Mouse (Mus musculus): ENCODE data around the gene Nfasc.

The Nfasc gene

DNA sequence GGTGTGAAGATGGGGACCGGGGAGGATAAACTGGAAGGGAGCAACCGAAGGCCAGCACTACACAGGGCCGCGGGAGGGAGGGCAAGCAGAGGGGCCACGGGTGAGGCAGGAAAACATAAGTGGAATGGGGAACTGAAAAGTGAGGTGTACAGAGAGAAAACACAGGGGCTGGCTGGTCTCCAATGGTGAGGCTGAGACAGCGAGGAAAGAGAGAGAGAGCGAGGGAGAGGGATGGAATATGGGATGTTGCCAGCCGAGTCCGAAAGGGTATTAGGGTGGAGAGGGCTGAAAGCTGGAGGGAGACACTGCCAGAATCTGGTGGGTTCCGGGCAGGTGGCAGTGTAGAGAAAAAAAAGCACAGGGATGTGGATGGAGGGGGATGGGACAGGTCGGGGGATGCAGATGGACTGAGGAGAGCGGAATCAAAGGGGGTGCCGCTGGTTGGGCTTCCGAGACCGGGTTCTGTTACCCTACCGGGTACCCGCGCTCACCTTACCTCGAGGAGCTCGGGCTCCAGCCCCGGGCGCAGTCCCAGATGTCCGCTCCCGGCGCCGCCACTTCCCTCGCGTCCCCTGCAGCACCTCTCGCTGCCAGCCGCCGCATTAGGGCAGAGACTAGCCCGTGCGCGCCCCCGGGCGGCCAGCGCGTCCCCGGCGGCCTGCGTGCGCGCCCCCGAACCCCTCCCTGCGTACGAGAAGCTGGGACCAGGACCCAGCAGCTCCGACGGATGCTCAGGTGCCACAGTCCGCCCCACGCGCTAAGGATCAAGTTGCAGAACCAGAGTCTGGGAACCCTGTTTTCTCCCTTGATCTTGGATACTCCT lies at the start of gene Nfasc:
Gene Nfasc (minus strand): TSS at position 623 of the 823 bp plus-strand sequence.
- peak; percentile 85 for DNase-seq (ENCODE audit: low spot score)

DNA sequence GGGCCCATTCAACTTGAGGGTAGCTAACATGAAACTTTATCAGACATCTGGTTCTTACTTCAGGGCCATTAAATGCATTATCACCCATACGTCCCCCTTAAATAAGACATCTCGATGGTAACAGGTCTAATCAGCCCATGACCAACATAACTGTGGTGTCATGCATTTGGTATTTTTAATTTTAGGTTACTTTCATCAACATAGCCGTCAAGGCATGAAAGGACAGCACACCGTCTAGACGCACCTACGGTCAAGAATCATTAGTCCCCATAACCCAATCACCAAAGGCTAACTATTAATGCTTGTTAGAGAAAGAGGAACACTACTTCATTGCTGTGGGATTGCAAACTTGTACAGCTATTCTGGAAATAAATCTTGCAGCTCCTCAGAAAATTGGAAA lies 49.5 kb upstream of the Nfasc start:
- DNase-seq (ENCODE audit: low spot score), result no peak

DNA sequence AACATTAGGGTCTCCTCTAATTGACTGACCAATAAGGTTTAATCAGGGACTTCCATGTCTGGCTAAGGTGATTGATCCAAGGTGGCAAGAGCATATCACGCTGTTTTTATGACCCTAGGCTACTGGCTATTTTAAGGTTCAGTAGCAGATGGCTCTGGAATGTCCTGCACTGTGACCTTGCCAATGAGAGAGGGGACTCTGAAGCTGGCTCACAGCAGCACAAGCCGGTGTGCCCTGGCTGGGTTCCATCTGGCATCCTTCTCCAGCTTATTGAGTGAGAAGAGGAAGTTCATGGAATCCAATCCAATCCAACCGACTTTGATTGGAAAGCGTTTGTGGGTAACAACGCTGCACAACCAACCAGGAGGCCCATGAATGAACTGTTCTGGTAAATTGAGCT lies 45.3 kb upstream of the Nfasc start:
- DNase-seq (ENCODE audit: low spot score), result no peak

DNA sequence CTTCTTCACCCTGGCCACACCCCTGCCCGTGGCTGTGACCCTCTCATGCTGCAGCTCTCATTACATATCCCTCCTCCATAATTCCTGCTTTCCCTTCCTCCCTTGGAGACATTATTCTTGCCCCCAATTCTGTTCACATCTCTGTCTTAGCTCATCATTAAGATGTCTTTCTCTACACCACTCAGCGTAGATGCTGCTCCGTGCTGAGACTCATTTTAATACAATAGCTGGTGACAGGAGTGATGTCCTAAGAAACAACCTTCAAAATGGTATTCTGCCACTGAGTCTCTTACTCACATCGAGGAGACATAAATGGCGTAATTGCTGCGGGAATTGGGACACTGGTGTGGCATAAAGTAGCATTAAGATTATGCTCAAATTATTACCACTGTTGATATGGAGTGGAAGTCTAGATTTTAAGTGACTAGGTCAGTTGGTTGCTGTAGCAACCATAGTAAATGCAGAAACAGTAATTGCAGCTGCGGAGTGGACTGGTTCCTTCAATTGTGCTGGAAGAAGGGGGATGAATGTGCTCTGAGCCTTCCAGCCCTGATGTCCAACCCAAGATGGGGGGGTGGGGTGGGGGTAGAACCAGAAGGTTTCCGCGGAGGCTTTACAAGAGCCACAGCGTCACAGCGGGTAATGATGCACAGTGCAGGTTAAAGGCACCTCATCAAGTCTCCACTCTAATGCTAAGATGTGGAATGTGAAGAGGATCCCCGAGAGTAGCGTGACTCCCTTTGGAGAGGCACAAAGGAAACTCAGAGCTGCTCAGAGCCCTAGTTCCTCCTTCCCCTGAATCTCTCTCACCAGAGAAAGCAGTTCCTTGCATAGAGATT lies 40.2 kb upstream of the Nfasc start:
- no peak for DNase-seq (ENCODE audit: low spot score)

DNA sequence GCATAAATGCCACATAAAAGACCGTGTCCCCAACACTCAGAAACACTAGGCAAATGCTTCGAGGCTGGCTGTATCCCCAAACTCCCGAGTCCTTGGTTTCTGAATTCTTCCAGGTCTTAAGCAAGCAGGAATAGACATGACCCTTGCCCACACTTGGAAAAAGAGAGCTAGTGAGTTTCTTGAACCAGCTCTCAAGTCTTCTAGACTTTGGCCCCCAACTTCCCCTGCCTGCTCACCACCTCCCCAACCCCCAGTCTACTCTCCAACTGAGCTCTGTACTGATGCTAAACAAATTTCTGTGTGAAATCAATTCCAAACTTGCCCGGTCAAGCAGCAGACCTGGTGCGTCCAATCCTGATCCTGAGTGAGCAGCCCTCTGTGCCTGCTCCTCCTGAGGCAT lies 39.4 kb upstream of the Nfasc start:
- no peak for DNase-seq (ENCODE audit: low spot score)

DNA sequence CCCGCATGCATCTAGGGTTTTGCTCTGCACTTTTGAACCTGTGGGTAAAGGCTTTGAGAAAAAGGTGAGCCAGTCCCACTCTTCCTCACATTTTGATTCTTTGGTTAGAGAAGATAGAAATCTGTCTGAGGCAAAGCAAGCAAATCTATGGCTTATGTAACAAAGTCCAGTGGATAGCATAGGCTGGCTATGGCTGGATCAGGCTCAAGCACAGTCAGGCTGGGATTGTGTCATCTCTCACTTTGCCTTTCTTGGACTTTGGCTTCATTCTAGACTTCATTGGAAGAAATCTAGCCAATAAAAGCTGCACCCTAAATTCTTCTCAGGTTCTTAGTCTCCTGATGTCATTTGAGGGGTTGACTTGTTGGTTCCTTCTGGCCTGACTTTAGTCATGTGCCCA lies 38.7 kb upstream of the Nfasc start:
- no peak for DNase-seq (ENCODE audit: low spot score)

DNA sequence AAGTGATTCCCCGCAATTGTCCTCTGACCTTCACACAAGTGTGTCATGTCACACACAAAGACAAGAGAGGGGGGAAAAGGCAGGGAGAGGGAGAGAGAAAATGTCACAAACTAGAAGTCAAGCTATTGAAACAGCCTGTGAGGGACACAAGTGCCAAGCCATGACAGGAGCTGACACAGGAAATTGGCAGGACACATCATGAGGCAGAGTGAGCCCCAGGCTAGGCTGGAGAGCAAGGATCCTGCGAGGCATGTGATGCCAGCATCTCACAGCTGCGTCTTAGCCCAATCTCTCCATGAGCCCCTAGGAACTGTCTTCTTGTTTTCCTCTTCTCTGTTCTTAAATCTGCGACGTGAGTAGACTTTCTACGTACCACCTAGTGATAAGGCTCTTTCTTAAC lies 33.4 kb upstream of the Nfasc start:
- no peak for DNase-seq (ENCODE audit: low spot score)

DNA sequence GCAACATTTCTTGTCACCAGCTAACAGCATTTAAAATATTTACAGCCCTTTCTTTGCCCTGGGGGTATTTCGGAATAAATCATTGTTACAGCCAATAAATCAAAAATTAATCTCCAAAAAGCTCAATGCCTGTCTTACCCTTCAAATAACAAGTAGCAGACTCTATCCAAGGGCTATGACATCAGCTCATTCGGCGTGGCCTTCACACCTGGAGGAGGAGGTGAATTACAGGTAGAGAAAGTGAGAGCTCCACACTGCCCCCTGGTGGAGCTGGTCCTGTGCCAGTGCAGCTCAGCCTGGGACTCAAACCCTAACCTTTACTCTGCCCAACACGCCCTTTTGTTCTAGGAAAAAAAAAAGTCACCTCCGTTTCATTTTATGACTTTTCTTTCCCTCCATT lies 29.8 kb upstream of the Nfasc start:
- peak; percentile 72 for DNase-seq (ENCODE audit: low spot score)

DNA sequence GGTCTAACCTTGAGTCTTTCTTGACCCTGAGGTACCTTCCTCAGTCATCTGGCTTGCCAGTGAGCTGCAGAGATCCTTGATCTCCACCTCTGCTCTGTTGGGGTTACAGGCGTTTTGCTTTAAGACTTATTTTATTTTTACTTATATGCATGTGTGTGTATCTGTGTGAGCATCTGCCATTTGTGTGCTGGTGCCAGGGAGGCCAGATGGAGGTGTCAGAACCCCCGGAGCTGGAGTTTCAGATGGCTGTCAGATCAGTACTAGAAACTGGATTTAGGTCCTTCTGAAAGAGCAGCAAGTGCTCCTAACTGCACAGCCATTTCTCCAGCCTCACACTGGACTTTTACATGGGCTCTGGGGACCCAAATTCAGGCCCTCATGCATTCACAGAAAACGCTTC lies 28.0 kb upstream of the Nfasc start:
- DNase-seq (ENCODE audit: low spot score), result no peak

DNA sequence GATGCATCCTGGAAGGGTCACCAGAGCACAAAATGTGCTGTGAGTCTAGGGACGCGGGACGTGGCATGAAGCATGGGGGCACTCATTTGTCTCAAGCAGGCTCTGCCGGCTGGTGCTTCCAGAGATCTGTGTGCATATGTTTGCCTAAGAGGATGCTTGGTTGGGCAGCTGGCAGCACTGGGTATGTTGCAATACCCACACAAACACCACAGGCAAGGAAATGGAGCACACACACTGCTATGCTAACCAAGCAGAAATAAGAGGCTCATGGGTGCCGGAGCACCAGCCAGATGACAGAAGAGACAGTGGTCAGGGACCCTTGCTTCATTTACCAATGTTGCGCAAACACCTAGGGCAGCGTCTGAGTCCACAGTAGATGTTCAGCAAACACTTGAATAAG lies 25.8 kb upstream of the Nfasc start:
- DNase-seq (ENCODE audit: low spot score), result no peak

DNA sequence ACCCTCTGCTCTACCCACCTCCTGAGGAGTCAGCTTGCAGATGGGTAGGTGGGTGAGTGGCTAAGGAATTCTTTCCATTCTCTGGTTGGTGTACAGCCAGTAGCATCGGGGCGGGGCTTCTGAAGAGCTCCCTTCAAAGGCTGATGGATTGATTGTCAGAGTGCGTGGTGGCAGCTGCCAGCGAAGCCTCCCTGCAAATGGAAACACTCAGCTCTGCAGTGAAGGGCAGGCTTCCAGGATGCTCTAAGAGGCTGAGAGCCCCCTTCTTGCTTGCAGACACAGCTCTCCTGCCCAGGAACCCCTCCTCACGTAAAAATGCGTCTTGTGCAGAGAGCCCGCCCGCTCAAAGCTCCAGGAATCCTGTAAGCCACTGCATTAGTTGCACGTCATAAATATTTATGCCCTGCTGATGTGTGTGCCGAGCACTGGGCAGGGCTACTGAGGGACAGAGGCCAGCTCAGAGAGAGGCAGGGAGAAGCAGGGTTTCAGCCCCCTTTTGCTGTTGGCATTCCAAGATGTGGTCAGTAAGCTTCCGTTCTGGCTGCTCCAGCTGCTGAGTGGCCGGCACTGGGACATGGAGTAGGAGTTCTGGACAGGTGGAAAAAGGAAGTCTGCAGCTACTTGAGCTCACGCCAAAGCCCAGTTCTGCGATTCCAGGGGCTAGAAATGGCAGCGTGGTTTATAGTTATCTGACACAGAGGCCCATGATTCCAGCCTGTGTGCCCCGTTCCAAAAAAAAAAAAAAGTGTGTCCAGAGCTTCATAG lies 24.5 kb upstream of the Nfasc start:
- DNase-seq (ENCODE audit: low spot score), result peak; percentile 43

DNA sequence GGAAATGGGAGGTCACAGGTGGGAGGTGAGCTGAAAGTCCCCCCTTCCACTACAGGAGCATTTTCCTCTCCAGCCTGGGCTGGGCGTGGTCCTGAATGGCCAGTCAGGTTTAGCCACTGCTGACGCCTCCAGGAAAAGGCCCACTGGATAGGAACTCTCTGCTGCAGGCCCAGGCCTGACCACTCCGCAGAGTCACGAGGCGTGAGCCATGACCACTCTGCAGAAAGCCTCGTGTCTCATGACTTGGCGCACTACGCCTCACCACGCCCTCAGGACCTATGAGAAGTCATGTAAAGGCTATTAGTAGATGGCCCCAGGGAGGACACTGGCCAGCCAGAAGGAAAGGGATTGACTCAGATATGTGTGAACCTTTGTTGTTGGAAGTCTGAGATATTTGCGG lies 23.6 kb upstream of the Nfasc start:
- no peak for DNase-seq (ENCODE audit: low spot score)

DNA sequence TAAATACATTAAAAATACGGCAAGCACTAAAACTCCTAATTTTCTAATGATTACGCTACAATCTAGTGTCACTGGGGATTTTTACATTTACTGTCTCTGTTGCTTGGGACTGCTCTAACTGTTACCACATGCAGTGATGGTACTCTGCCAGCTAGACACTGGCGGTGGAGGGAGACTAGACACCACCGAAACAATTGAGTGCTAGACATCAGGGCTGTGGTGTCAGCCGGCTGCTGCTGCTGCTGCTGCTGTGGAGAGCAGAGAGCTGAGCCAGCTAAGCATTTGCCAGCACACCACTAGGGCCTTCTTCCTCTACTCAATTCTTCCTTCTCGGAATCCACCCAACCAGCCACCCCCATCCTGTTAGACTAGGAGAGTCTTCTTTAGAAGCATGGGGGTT lies 17.8 kb upstream of the Nfasc start:
- no peak for DNase-seq (ENCODE audit: low spot score)

DNA sequence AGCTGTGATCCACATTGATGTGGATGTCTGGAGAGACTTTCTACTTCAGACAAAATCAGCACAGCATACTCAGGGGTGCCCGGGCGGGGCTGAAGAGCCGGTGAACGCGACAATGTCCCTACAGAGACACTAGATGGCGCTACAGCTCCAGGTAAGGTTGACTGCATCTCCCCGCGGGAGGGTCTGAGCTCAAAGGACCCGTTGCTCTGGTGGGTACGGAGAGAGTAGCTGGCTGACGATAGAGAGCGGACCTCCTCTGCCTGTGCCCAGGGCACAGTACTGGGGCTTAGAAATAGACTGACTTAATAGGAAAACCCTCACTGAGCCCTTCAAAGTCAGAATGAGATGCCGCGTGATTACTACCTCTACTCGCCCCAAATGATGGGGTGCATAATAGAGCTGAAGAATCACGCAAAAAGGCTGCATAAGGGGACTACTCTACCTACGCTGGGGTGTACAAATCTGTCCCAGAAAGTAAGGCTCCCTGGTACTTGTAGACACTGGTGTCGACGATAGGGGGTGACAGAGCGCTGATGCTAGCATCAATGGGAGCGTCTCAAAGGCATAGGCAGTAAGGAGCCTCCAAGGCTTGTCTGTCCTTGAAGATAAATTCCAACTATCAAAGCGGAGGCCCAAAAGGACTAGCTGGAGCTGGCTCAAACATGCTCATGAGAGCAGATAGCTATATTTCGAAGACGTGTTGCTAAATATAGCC lies 17.2 kb upstream of the Nfasc start:
- peak; percentile 94 for DNase-seq (ENCODE audit: low spot score)

DNA sequence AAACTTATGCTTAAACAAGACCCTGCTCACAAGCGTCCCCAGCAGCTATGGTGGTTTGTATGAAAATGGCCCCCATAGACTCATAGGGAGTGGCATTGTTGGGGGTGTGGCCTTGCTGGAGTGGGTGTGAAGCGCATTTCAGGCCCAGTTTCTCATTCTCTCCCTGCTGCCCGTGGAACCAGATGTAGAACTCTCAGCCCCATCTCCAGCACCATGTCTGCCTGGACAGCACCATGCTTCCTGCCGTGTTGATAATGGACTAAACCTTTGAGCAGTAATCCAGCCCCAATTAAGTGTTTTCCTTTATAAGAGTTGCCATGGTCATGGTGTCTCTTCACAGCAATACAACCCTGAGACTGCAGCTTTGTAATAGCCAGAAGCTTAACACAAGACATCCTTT lies 13.6 kb upstream of the Nfasc start:
- no peak for DNase-seq (ENCODE audit: low spot score)

DNA sequence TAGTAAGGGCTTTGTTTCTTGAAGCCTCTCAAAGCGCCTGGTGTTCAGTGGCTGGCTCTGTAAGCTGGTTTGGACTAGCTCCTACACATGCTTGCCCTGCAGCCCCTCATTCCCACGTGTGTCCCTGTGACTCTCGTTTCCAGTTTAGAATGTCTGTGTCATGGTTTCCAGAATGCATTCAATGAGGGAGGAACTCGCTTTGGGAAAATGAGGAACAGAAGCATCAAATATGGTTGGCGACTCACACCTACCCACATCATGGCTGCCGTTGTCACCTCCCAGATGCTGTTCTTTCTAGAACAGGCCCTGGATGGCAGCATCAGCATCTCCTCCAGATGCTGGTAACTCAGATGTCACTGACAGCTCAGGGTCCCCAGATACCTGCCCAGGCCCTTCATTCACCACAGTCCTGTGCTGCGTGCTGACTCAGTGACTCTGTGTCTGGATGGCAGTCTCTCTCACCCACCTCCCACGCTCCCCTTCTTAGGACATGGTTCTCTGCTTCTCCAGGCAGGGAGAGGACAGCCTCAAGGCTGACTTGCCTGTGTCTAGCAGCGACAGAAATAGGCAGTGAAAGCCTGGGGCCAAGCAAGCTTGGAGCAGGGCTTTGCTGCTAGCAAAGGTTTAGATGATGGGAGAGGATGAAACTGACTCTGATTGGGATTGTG lies 7.8 kb upstream of the Nfasc start:
- no peak for DNase-seq (ENCODE audit: low spot score)

DNA sequence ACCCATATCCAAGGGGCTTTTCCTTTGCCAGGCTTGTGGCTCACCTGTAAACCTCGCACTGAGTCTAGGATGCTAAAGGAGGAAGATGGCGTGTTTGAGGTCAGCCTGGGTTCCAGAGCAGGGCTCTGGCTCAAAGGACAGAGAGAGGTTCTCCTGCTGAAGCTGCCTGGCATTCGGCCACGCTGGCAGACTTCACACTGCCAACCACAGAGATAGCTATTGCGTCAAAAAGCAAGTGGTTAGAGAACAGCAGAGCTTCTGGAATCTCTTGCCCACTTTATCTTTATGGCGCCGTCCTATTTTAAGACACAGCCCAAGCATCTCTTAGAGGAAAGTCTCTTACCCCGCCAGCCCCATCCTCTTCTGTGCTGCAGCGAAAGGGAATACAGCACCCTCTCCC lies 4.7 kb upstream of the Nfasc start:
- no peak for DNase-seq (ENCODE audit: low spot score)

DNA sequence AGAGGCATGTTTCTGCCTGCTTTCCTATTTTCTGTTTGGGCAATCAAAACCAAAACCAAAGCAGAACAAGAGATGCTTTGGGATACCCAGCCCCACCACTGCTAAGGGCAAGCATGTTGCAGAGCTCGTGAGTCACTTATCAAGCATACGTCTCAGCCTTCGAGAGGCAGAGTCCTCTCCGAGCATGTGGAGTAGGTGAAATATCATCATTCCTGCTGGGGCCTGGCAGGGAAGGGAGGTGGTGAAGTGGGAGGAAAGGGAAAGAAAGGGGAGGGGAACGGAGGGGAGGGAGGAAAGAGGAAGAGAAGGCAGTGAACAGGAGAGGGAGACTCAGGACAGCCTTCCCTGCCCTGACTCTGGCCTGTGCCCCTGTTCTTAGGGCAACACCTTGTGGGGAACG lies 4.0 kb upstream of the Nfasc start:
- no peak for DNase-seq (ENCODE audit: low spot score)

DNA sequence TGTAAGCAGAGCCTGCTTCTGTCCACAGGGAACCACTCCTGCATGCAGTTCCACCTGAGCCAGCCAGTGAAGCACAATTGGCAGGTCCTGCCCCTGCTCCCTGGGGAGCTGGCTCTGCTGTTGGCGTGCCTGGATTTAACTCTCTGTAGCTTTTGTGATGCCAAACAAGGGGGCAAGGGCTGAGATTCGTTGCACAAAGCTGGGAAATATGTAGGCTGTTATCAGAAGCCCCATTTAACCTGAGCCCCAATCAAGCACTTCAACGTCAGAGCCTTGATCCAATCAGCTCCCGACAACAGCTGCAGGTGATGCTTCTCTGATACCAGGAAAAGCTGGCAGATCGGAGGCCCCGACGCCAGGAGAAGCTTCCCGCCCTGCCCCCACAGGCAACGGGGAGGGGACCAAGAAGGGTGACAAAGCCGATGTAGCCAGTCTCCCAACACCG lies 2.5 kb downstream of the Nfasc start:
- peak; percentile 44 for DNase-seq (ENCODE audit: low spot score)

DNA sequence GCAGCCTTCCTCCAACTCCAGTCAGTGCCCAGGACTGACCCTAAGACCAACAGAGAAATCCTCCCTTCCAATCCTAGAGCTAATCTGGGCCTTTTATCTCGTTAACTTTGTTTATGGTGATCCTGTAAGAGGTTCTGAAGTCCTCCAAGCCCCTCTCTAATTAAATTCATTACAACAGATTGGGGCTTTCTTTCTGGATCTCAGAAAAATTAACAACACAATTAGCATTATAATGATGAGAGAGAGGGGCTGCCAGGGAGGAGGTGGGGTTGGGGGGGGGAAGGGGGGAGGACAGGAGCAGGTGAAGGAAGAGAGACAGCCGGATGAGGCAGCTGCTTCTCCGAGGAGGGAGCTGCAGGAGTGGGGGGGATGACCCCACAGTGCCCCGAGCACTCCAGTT lies 5.4 kb downstream of the Nfasc start:
- no peak for DNase-seq (ENCODE audit: low spot score)

DNA sequence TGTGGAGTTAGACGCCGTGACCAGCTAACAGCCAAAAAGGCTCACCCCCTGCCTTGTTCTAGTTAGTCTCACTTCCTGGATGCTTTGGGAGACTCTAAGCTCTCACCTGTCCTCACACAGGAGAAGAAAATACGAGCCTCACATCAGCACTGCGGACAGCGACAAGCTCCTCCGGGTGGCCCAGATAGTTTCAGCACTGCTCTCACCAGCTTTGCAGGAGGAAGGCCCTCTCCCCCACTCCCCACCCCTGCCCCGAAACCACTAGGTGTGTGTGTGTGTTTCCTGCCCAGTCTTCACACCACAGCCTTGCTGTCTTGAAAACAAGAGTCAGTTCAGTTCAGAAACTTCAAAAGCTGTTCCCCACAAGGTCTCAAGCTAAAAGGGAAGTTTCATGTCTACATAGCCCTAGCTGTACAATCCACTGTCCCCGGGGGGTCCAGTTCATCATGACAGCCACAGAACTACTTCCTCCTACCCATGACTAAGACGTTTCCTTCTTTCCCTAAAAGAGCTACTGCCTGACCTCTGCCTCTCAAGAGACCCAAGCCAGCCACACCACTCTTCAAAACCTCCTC lies 7.6 kb downstream of the Nfasc start:
- DNase-seq (ENCODE audit: low spot score), result no peak

Data from retina, embryonic 14.5 days (tissue).